Mouse (Mus musculus): ENCODE data around the gene Zfp710. TPM values are rescaled to one million over a fixed set of nuclear protein-coding genes. Genes with fewer than 3 reads are reported as not detected.
"Not testable (repeated sequence)": the region's sequence is repeated elsewhere in the genome, so short reads cannot be mapped to it uniquely, and the experiment has no call there.

The Zfp710 gene
- polyA plus RNA-seq (2014; fragmentation: Nextera tagmentation; extraction: Ambion mirVana) = 27.9 and 33.0 TPM in 2 replicates

- Histone ChIP-seq H3K9me3 (ENCODE audit: control insufficient read depth, low read length) (no peaks in the 10 kb centered on the region), H3K27ac (ENCODE audit: low read depth, low read length) (peak within 1 kb of the TSS; percentile 98), H3K36me3 (ENCODE audit: control insufficient read depth, insufficient read depth, low read length) (no peaks in the 10 kb centered on the region), H3K27me3 (ENCODE audit: control insufficient read depth, insufficient read depth, low read length) (no peaks in the 10 kb centered on the region), H3K4me2 (ENCODE audit: low read depth, low read length, severe bottlenecking) (peak within 1 kb of the TSS; percentile 95), H3K9ac (ENCODE audit: low read length) (peak within 1 kb of the TSS; percentile 97), H3K4me1 (replicated peaks; ENCODE audit: control insufficient read depth, insufficient read depth, low read length) (peaks cover 7% of the 10 kb centered on the region), H3K4me3 (ENCODE audit: low read depth, low read length) (peak within 1 kb of the TSS; percentile 88)
- DNase-seq (ENCODE audit: low spot score) (peak; percentile 89), ATAC-seq (replicated peaks; ENCODE audit: low FRiP score) (peak; percentile 85)
- 2% methylated on average over 42 of the region's 42 CpGs for WGBS
Observed at GRCm38 (mm10) chr7:80024521-80025390, at the start of gene Zfp710. Gene Zfp710, plus strand, starts transcription at chr7:80024814.

DNA sequence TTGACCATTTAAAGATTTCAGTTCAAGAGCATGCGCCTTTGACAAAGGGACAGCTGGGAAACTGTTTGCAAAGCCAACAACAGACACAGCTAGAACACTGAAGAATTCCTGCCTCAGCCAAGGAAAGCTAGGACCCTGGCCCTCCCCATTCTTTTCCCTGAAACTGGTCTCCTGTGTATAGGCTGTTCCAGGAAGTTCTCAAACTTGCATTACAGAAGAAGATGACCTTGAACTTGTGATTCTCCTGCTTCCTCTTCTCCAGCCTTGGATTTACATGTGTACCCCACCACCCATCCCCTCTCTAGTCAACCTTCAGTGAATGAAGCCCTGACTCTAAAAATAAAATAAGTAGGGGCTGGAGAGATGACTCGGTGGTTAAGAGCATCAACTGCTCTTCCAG lies 49.3 kb upstream of the Zfp710 start:
- Histone ChIP-seq H3K4me1 (replicated peaks; ENCODE audit: control insufficient read depth, insufficient read depth, low read length) (no peaks in the 10 kb centered on the region), H3K9me3 (ENCODE audit: control insufficient read depth, low read length) (no peaks in the 10 kb centered on the region), H3K27me3 (ENCODE audit: control insufficient read depth, insufficient read depth, low read length) (no peaks in the 10 kb centered on the region), H3K4me3 (ENCODE audit: low read depth, low read length) (no peak overlapping the region), H3K36me3 (ENCODE audit: control insufficient read depth, insufficient read depth, low read length) (no peaks in the 10 kb centered on the region), H3K4me2 (ENCODE audit: low read depth, low read length, severe bottlenecking) (no peak overlapping the region), H3K27ac (ENCODE audit: low read depth, low read length) (no peak overlapping the region), H3K9ac (ENCODE audit: low read length) (no peak overlapping the region)
- ATAC-seq (replicated peaks; ENCODE audit: low FRiP score) (no peak), DNase-seq (ENCODE audit: low spot score) (no peak)
- WGBS = 95% methylated on average over 2 of the region's 2 CpGs

GRCm38 (mm10) chr7:79986717-79987116 lies 37.9 kb upstream of the Zfp710 start:
- H3K9me3 ChIP-seq (ENCODE audit: control insufficient read depth, low read length) = no peaks in the 10 kb centered on the region
- H3K4me2 ChIP-seq (ENCODE audit: low read depth, low read length, severe bottlenecking) = no peak overlapping the region
- H3K27me3 ChIP-seq (ENCODE audit: control insufficient read depth, insufficient read depth, low read length) = no peaks in the 10 kb centered on the region
- WGBS = 85% methylated on average over 7 of the region's 7 CpGs
- no peak overlapping the region for H3K4me3 ChIP-seq (ENCODE audit: low read depth, low read length)
- DNase-seq (ENCODE audit: low spot score) (no peak), ATAC-seq (replicated peaks; ENCODE audit: low FRiP score) (no peak)
- no peak overlapping the region for H3K27ac ChIP-seq (ENCODE audit: low read depth, low read length)
- H3K9ac ChIP-seq (ENCODE audit: low read length) = no peak overlapping the region
- H3K4me1 ChIP-seq (replicated peaks; ENCODE audit: control insufficient read depth, insufficient read depth, low read length) = no peaks in the 10 kb centered on the region
- H3K36me3 ChIP-seq (ENCODE audit: control insufficient read depth, insufficient read depth, low read length) = no peaks in the 10 kb centered on the region

DNA sequence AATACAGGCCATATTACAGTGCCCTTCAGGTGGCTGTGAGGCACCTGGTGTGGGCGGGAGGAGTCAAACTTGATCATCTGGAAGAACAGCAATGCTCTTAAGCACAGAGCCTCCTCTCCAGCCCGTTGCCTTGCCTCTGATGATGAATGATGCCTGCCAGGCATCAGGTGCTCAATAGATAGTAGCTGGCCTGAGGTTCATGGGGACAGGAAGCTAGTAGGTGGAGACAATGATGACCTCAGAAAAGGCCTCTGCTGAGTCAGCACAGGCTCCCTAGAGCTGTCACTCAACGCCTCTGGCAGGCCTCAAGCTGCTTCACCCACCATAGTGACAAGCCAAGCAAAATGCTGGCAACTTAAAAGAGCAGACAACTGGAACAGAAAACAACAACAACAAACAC lies 36.9 kb upstream of the Zfp710 start:
- no peak overlapping the region for H3K4me2 ChIP-seq (ENCODE audit: low read depth, low read length, severe bottlenecking)
- H3K4me3 ChIP-seq (ENCODE audit: low read depth, low read length) = no peak overlapping the region
- no peak for DNase-seq (ENCODE audit: low spot score)
- no peak for ATAC-seq (replicated peaks; ENCODE audit: low FRiP score)
- H3K4me1 ChIP-seq (replicated peaks; ENCODE audit: control insufficient read depth, insufficient read depth, low read length) = no peaks in the 10 kb centered on the region
- no peak overlapping the region for H3K27ac ChIP-seq (ENCODE audit: low read depth, low read length)
- H3K9ac ChIP-seq (ENCODE audit: low read length) = no peak overlapping the region
- H3K36me3 ChIP-seq (ENCODE audit: control insufficient read depth, insufficient read depth, low read length) = no peaks in the 10 kb centered on the region
- no peaks in the 10 kb centered on the region for H3K27me3 ChIP-seq (ENCODE audit: control insufficient read depth, insufficient read depth, low read length)
- 71% methylated on average over 3 of the region's 3 CpGs for whole genome bisulfite sequencing
- no peaks in the 10 kb centered on the region for H3K9me3 ChIP-seq (ENCODE audit: control insufficient read depth, low read length)

DNA sequence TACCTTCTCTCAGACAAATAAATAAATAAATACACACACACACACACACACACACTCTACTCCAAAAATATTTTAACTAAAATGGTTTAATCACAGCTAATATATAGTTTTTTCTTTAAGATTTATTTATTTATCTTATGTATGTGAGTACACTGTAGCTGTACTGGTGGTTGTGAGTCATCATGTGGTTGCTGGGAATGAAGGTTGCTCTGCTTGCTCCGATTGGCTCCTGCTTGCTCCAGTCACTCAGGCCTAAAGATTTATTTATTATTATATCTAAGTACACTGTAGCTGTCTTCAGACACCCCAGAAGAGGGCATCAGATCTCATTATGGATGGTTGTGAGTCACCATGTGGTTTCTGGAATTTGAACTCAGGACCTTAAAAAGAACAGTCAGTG lies 36.1 kb upstream of the Zfp710 start:
- not testable (repeated sequence) for H3K27ac ChIP-seq (ENCODE audit: low read depth, low read length); DNase-seq (ENCODE audit: low spot score); H3K9ac ChIP-seq (ENCODE audit: low read length); H3K36me3 ChIP-seq (ENCODE audit: control insufficient read depth, insufficient read depth, low read length); H3K4me2 ChIP-seq (ENCODE audit: low read depth, low read length, severe bottlenecking); H3K4me3 ChIP-seq (ENCODE audit: low read depth, low read length); H3K9me3 ChIP-seq (ENCODE audit: control insufficient read depth, low read length); H3K27me3 ChIP-seq (ENCODE audit: control insufficient read depth, insufficient read depth, low read length); H3K4me1 ChIP-seq (replicated peaks; ENCODE audit: control insufficient read depth, insufficient read depth, low read length); ATAC-seq (replicated peaks; ENCODE audit: low FRiP score)
- 92% methylated on average over 1 of the region's 1 CpGs for WGBS

DNA sequence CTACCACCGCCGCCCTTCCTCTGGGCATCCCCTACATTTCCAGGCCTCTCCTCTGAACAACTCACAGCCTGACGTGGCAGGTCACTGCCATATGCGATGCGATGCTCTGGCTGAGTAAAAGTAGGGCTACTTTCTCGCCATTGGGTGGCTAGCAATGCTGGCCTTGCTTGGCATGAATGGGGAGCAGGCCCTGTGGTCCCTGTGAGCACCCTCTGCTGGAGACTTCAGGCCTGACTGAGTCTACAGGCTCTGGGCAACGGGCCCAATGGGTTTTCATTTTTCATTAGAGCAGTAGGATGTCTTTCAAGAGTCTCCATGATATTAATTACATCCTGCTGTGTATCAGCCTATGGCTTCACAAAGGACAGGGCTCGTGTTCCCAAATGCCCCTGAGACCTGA lies 30.1 kb upstream of the Zfp710 start:
- WGBS = 27% methylated on average over 8 of the region's 8 CpGs
- H3K4me1 ChIP-seq (replicated peaks; ENCODE audit: control insufficient read depth, insufficient read depth, low read length) = no peaks in the 10 kb centered on the region
- H3K27me3 ChIP-seq (ENCODE audit: control insufficient read depth, insufficient read depth, low read length) = no peaks in the 10 kb centered on the region
- no peak overlapping the region for H3K4me2 ChIP-seq (ENCODE audit: low read depth, low read length, severe bottlenecking)
- H3K36me3 ChIP-seq (ENCODE audit: control insufficient read depth, insufficient read depth, low read length) = no peaks in the 10 kb centered on the region
- H3K9ac ChIP-seq (ENCODE audit: low read length) = no peak overlapping the region
- ATAC-seq (replicated peaks; ENCODE audit: low FRiP score) (no peak), DNase-seq (ENCODE audit: low spot score) (peak; percentile 58)
- no peak overlapping the region for H3K27ac ChIP-seq (ENCODE audit: low read depth, low read length)
- H3K4me3 ChIP-seq (ENCODE audit: low read depth, low read length) = no peak overlapping the region
- no peaks in the 10 kb centered on the region for H3K9me3 ChIP-seq (ENCODE audit: control insufficient read depth, low read length)

DNA sequence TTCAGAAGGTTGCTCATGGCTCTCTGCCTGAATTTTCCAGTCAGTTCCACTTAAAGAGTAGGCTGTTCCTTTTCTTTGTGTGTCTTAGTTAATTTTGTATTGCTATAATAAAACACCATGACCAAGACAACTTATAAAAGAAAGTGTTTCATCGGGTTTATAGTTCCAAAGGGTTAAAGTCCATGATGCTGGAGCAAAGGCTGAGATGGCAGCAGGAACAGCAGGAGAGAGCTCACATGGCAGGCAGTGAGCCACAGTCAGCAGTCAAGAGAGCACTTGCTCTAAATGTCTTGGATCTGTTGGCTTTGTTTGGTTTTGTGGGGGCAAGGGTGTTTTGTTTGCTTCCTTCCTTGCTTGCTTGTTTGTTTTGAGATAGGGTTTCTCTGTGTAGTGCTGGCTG lies 26.9 kb upstream of the Zfp710 start:
- no peaks in the 10 kb centered on the region for H3K27me3 ChIP-seq (ENCODE audit: control insufficient read depth, insufficient read depth, low read length)
- no peak overlapping the region for H3K9ac ChIP-seq (ENCODE audit: low read length)
- H3K4me3 ChIP-seq (ENCODE audit: low read depth, low read length) = no peak overlapping the region
- H3K36me3 ChIP-seq (ENCODE audit: control insufficient read depth, insufficient read depth, low read length) = no peaks in the 10 kb centered on the region
- no peak overlapping the region for H3K27ac ChIP-seq (ENCODE audit: low read depth, low read length)
- 83% methylated on average over 1 of the region's 1 CpGs for WGBS
- H3K4me1 ChIP-seq (replicated peaks; ENCODE audit: control insufficient read depth, insufficient read depth, low read length) = no peaks in the 10 kb centered on the region
- DNase-seq (ENCODE audit: low spot score) (no peak), ATAC-seq (replicated peaks; ENCODE audit: low FRiP score) (no peak)
- H3K4me2 ChIP-seq (ENCODE audit: low read depth, low read length, severe bottlenecking) = no peak overlapping the region
- no peaks in the 10 kb centered on the region for H3K9me3 ChIP-seq (ENCODE audit: control insufficient read depth, low read length)

- no peak overlapping the region for H3K9ac ChIP-seq (ENCODE audit: low read length)
- no peaks in the 10 kb centered on the region for H3K36me3 ChIP-seq (ENCODE audit: control insufficient read depth, insufficient read depth, low read length)
- no peak overlapping the region for H3K4me2 ChIP-seq (ENCODE audit: low read depth, low read length, severe bottlenecking)
- no peaks in the 10 kb centered on the region for H3K9me3 ChIP-seq (ENCODE audit: control insufficient read depth, low read length)
- H3K27ac ChIP-seq (ENCODE audit: low read depth, low read length) = no peak overlapping the region
- WGBS = 77% methylated on average over 11 of the region's 11 CpGs
- DNase-seq (ENCODE audit: low spot score) (no peak), ATAC-seq (replicated peaks; ENCODE audit: low FRiP score) (no peak)
- no peaks in the 10 kb centered on the region for H3K4me1 ChIP-seq (replicated peaks; ENCODE audit: control insufficient read depth, insufficient read depth, low read length)
- no peaks in the 10 kb centered on the region for H3K27me3 ChIP-seq (ENCODE audit: control insufficient read depth, insufficient read depth, low read length)
- no peak overlapping the region for H3K4me3 ChIP-seq (ENCODE audit: low read depth, low read length)
Observed at GRCm38 (mm10) chr7:80002353-80003055, 22.1 kb upstream of the Zfp710 start.

Data from forebrain, embryonic 11.5 days (tissue).